Mouse (Mus musculus) bone marrow macrophage, adult 2 months (primary cell): ENCODE data around the gene Celf5.

Experiments
- CTCF ChIP-seq: IDR thresholded peaks from 2 replicates; pipeline ENCODE4 v1.5.1; 2012; ENCODE audit warnings: low read depth, mild to moderate bottlenecking, low read length, moderate library complexity
- POLR2A ChIP-seq: IDR thresholded peaks from 2 replicates; pipeline ENCODE4 v1.6.1; 2012; ENCODE audit warnings: mild to moderate bottlenecking, low read depth, low read length, borderline replicate concordance

DNA sequence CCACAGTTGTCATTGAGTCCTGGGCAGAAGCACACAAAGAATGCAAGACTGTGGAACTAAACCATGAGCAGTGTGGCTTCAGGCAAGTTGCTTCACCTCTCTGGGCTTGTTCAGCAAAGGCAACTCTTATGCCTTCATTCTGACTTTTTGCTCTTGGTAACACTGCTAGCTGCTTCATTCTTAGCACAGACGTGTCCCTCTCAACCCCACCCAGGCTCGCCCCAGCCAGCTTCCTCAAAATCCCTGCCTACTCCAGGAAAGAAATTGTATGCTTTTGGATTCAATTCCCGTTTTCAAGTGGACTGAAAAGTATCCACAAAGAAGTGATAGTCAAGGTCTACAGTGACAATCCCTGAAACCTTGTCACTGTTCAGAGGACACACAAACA lies 37.5 kb upstream of the Celf5 start:
- TF ChIP-seq POLR2A (no peak), CTCF (no peak)
